Mouse (Mus musculus) E14TG2a.4 (cell line): ENCODE data around the gene Xpot.

Experiments
- H3K27me3 ChIP-seq: 2 replicates; pipeline ENCODE4 v1.6.1; 2014; ENCODE audit warnings: low read length, control low read depth; ENCODE audit not compliant: insufficient read depth
- H3K36me3 ChIP-seq: 2 replicates; pipeline ENCODE4 v1.6.1; 2014; ENCODE audit warnings: low read length, control low read depth; ENCODE audit not compliant: insufficient read depth
- H3K4me1 ChIP-seq: replicated peaks from 2 replicates; pipeline ENCODE4 v1.6.1; 2014; ENCODE audit warnings: low read depth, low read length, control low read depth
- H3K4me3 ChIP-seq: replicated peaks from 2 replicates; pipeline ENCODE4 v1.5.1; 2014; ENCODE audit warnings: mild to moderate bottlenecking, low read length
- H3K9me3 ChIP-seq: 2 replicates; pipeline ENCODE4 v1.6.1; 2014; ENCODE audit warnings: low read length, control low read depth
- CTCF ChIP-seq: conservative IDR thresholded peaks from 2 replicates; pipeline ENCODE4 v1.5.1; 2014; ENCODE audit warnings: low read length
- NANOG ChIP-seq: IDR thresholded peaks from 2 replicates; pipeline ENCODE4 v1.6.1; 2014; ENCODE audit warnings: borderline replicate concordance, low read length, mixed read lengths
- POU5F1 ChIP-seq: IDR thresholded peaks from 2 replicates; pipeline ENCODE4 v1.6.1; 2014; ENCODE audit warnings: low read length, borderline replicate concordance

Gene Xpot

GRCm38 (mm10) chr10:121625407-121626185 lies 536 bp downstream of the Xpot start:
- TF ChIP-seq NANOG, result no peak
- no peak for TF ChIP-seq POU5F1
- TF ChIP-seq CTCF, result no peak
- H3K36me3 ChIP-seq, result peaks cover 39% of the 10 kb centered on the region
- peaks cover 71% of the 10 kb centered on the region for H3K4me1 ChIP-seq
- H3K4me3 ChIP-seq, result peak overlapping the region; percentile 94
- no peaks in the 10 kb centered on the region for H3K9me3 ChIP-seq
- no peaks in the 10 kb centered on the region for H3K27me3 ChIP-seq

DNA sequence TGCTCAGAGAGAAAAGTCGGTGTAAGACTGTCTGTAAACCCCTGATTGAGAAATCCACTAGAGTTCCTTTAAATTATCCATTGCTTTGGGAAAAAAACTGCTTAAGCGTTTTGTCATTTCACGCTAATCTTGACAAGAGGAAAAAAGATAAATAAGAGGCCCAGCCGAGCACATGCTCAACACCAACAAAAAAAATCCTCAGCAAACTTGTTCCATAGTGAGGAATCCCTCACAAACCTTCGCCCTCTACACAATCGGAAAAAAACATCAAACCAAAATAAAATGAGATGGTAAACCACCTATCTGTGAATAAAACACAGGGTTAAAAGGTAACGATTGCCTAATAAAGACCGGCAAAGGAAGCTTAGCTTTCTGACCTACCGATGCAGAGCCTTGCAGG lies 1.1 kb downstream of the Xpot start:
- no peaks in the 10 kb centered on the region for H3K27me3 ChIP-seq
- H3K9me3 ChIP-seq, result no peaks in the 10 kb centered on the region
- peak overlapping the region; percentile 94 for H3K4me3 ChIP-seq
- peaks cover 45% of the 10 kb centered on the region for H3K36me3 ChIP-seq
- peaks cover 77% of the 10 kb centered on the region for H3K4me1 ChIP-seq
- no peak for TF ChIP-seq NANOG
- TF ChIP-seq POU5F1, result no peak
- TF ChIP-seq CTCF, result no peak

- Histone ChIP-seq H3K36me3 (peaks cover 58% of the 10 kb centered on the region), H3K4me1 (peaks cover 72% of the 10 kb centered on the region), H3K9me3 (no peaks in the 10 kb centered on the region), H3K27me3 (no peaks in the 10 kb centered on the region), H3K4me3 (no peak overlapping the region)
- TF ChIP-seq POU5F1 (no peak), CTCF (no peak), NANOG (no peak)
Observed at GRCm38 (mm10) chr10:121623670-121624069, 2.5 kb downstream of the Xpot start.

DNA sequence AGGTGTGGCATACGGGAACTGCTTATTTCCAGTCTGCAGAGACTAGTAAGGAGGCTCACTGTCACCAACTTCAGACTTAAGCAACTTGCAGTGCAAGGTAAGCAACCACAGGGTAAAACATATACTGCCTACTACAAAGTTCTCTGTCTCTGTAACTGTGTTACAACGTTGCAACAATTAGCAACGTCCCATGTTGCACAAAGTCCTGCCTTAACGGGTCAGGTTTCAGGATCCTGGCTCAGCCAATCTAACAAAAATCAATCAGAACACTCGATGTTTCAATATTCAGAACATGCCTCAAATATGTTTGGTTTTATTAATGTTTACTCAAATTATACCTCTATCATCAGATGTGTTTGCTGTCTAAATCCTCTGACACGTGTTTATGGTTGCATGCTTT lies 3.7 kb downstream of the Xpot start:
- TF ChIP-seq NANOG (no peak), POU5F1 (no peak), CTCF (no peak)
- Histone ChIP-seq H3K9me3 (no peaks in the 10 kb centered on the region), H3K36me3 (peaks cover 70% of the 10 kb centered on the region), H3K4me1 (peaks cover 61% of the 10 kb centered on the region), H3K27me3 (no peaks in the 10 kb centered on the region), H3K4me3 (no peak overlapping the region)

- Histone ChIP-seq H3K27me3 (no peaks in the 10 kb centered on the region), H3K4me1 (peaks cover 24% of the 10 kb centered on the region), H3K4me3 (no peak overlapping the region), H3K9me3 (no peaks in the 10 kb centered on the region), H3K36me3 (peaks cover 97% of the 10 kb centered on the region)
- TF ChIP-seq POU5F1 (no peak), CTCF (no peak), NANOG (no peak)
Observed at GRCm38 (mm10) chr10:121615935-121616334, 10.2 kb downstream of the Xpot start.

DNA sequence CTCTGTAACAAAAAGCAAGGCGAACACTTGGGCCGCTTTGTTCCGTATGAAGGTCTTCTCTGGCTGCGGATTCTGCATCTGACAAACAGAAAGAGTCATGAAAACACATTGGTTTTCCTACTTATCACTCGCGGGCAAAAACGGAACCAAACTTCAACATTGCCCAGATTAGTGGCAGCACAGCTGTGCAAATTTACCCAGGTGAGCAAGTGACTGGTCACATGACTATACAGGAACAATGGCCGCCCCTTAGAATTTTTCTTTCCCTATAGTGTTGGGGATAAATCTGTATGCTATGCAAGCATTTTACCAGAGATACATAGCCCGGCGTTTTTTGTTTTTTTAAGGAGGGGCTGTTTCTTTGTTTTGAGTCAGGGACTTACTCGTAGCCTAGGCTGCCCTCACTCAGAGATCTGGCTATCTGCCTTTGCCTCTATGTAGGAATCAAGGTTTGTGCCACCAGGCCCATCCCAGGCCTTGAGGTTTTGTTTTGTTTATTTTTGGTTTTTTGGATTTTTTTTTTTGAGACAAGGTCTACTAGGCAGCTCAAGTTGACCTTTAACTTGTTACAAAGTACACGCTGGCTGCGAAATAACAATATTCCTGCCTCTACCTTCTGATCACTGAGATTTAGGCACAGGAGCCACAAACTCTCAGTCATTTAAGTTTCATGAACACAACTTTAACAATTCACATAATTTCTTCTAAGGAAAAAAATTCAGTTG lies 10.8 kb downstream of the Xpot start:
- Histone ChIP-seq H3K9me3 (peaks cover 1% of the 10 kb centered on the region; the same call in 1 of the 2 replicates), H3K4me1 (peaks cover 17% of the 10 kb centered on the region), H3K36me3 (peaks cover 97% of the 10 kb centered on the region), H3K27me3 (no peaks in the 10 kb centered on the region), H3K4me3 (no peak overlapping the region)
- TF ChIP-seq CTCF, result no peak
- TF ChIP-seq NANOG, result no peak
- TF ChIP-seq POU5F1, result no peak

DNA sequence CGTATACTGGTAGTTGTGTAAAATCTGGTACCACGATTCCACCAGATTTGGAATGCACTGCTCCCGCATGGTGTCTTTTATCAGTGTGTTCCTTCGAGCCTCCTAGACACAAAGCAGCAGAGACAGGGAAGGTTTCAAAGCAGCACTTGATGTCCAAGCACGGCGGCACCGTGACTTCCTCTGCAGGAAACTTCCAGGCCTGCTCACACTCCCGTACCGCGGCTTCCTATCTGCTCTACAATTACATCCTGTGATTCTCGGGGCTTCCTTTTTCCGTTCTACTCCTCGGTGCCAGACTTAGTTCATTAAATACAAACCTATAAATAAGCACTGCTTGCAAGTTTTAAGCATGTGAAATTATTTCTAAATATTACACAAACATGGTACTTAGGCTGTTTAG lies 12.6 kb downstream of the Xpot start:
- no peak overlapping the region for H3K4me3 ChIP-seq
- TF ChIP-seq POU5F1 (no peak), CTCF (no peak), NANOG (no peak)
- H3K9me3 ChIP-seq, result peaks cover 11% of the 10 kb centered on the region
- peaks cover 14% of the 10 kb centered on the region for H3K4me1 ChIP-seq
- H3K36me3 ChIP-seq, result peaks cover 98% of the 10 kb centered on the region
- no peaks in the 10 kb centered on the region for H3K27me3 ChIP-seq

DNA sequence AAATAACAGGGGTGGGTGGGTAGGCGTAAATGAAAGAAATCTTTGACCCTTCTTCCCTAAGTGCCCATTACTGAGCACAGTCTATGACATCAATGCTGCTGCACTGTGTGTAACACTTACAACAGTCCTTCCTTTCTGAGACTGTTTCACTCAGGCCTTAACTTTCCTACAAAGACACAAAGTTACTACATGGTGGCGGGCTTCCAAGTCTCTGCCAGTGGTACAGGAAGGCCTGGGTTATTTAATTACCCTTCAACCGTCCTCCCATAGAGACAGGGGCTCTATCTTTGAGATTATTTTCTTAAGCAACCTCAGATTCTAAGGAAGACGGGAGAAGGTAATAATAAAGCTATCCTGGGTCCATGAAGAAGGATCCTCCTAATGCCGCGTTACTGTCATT lies 13.7 kb downstream of the Xpot start:
- no peaks in the 10 kb centered on the region for H3K27me3 ChIP-seq
- H3K9me3 ChIP-seq, result peaks cover 11% of the 10 kb centered on the region
- peaks cover 26% of the 10 kb centered on the region for H3K4me1 ChIP-seq
- no peak overlapping the region for H3K4me3 ChIP-seq
- TF ChIP-seq CTCF, result no peak
- TF ChIP-seq NANOG, result no peak
- TF ChIP-seq POU5F1, result no peak
- H3K36me3 ChIP-seq, result peaks cover 98% of the 10 kb centered on the region
